Mouse (Mus musculus) ES-Bruce4 (cell line): ENCODE data around the gene Fgf18. TPM values are rescaled to one million over a fixed set of nuclear protein-coding genes. Genes with fewer than 3 reads are reported as not detected.

Experiments used
- H3K27ac ChIP-seq: 2 replicates; pipeline ENCODE4 v1.5.1; 2012; ENCODE audit warnings: low read length, inconsistent platforms; ENCODE audit not compliant: insufficient read depth
- H3K27me3 ChIP-seq: 2 replicates; pipeline ENCODE4 v1.6.1; 2012; ENCODE audit warnings: mild to moderate bottlenecking, low read length, inconsistent platforms; ENCODE audit not compliant: control insufficient read depth, poor library complexity, insufficient read depth, severe bottlenecking
- H3K36me3 ChIP-seq: 2 replicates; pipeline ENCODE4 v1.6.1; 2012; ENCODE audit warnings: inconsistent platforms, mild to moderate bottlenecking, low read length, moderate library complexity; ENCODE audit not compliant: control insufficient read depth, poor library complexity, insufficient read depth, severe bottlenecking
- H3K4me1 ChIP-seq: one replicate; pipeline ENCODE4 v1.8.1; 2011; ENCODE audit warnings: low read length; ENCODE audit not compliant: control insufficient read depth, insufficient read depth
- H3K4me3 ChIP-seq: 2 replicates; pipeline ENCODE4 v1.5.1; 2011; ENCODE audit warnings: low read depth, mild to moderate bottlenecking, low read length
- H3K9ac ChIP-seq: 2 replicates; pipeline ENCODE4 v1.6.1; 2012; ENCODE audit warnings: low read depth, mild to moderate bottlenecking, inconsistent platforms; ENCODE audit not compliant: poor library complexity, severe bottlenecking
- H3K9me3 ChIP-seq: replicated peaks from 2 replicates; pipeline ENCODE4 v1.6.1; 2012; ENCODE audit warnings: mild to moderate bottlenecking, low read length, inconsistent platforms; ENCODE audit not compliant: control insufficient read depth, poor library complexity, insufficient read depth, severe bottlenecking
- CTCF ChIP-seq: IDR thresholded peaks from one replicate; pipeline ENCODE4 v1.8.1; 2011; ENCODE audit warnings: low read depth, low read length
- EP300 ChIP-seq: IDR thresholded peaks from 2 replicates; pipeline ENCODE4 v1.6.1; 2011; ENCODE audit warnings: low read depth, low read length; ENCODE audit not compliant: insufficient read depth
- POLR2A ChIP-seq: IDR thresholded peaks from one replicate; pipeline ENCODE4 v1.8.1; 2011; ENCODE audit warnings: low read length; ENCODE audit not compliant: insufficient read depth
- polyA plus RNA-seq: library from polyadenylated mRNA; stranded (reverse); fragments of >200 nt; gene quantifications from 2 replicates; pipeline ENCODE4 v1.2.4, GENCODE M21; 2011; ENCODE audit warnings: low read depth; ENCODE audit not compliant: missing spikeins, insufficient read depth, insufficient read length

The Fgf18 gene
- polyA plus RNA-seq, 1 experiment = 0.82 TPM

GRCm38 (mm10) chr11:33162211-33162997 is 15.2 kb upstream of the Fgf18 start:
- H3K4me1 ChIP-seq = peaks cover 2% of the 10 kb centered on the region
- peak overlapping the region; percentile 98 for H3K9ac ChIP-seq
- peak overlapping the region; percentile 88 for H3K4me3 ChIP-seq
- TF ChIP-seq POLR2A = no peak
- no peak for TF ChIP-seq EP300
- no peak for TF ChIP-seq CTCF
- peaks cover 52% of the 10 kb centered on the region for H3K36me3 ChIP-seq
- H3K9me3 ChIP-seq = no peaks in the 10 kb centered on the region
- no peaks in the 10 kb centered on the region for H3K27me3 ChIP-seq
- peak overlapping the region; percentile 63 for H3K27ac ChIP-seq

DNA sequence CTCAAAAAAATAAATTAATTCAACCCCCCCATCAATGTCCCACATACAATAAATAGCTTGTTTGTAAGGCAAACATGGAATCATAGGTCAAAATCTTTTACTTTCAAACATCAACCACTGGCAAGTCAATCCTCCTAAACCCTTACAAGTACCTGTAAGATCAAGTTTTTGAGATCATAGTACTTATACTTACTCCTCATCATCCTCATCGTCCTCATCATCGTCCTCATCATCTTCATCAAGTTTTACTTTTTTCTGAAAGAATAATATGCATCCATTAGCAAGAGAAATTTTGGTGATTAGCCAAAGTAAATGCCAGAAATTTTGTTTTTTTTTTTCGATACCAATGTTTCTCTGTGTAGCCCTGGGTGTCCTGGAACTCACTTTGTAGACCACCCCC is 12.5 kb upstream of the Fgf18 start:
- Histone ChIP-seq H3K9ac (peak overlapping the region; percentile 98), H3K27me3 (no peaks in the 10 kb centered on the region), H3K4me1 (peaks cover 2% of the 10 kb centered on the region), H3K36me3 (peaks cover 76% of the 10 kb centered on the region), H3K27ac (no peak overlapping the region), H3K9me3 (no peaks in the 10 kb centered on the region), H3K4me3 (peak overlapping the region; percentile 55; the same call in 1 of the 2 replicates)
- no peak for TF ChIP-seq POLR2A
- no peak for TF ChIP-seq CTCF
- no peak for TF ChIP-seq EP300

GRCm38 (mm10) chr11:33157453-33158196 is 10.4 kb upstream of the Fgf18 start:
- TF ChIP-seq EP300 = no peak
- TF ChIP-seq CTCF = no peak
- no peak for TF ChIP-seq POLR2A
- Histone ChIP-seq H3K36me3 (peaks cover 96% of the 10 kb centered on the region), H3K4me3 (no peak overlapping the region), H3K9ac (peak overlapping the region; percentile 48; the same call in 1 of the 2 replicates), H3K4me1 (peaks cover 2% of the 10 kb centered on the region), H3K9me3 (no peaks in the 10 kb centered on the region), H3K27me3 (no peaks in the 10 kb centered on the region; the same call in 1 of the 2 replicates), H3K27ac (no peak overlapping the region)

DNA sequence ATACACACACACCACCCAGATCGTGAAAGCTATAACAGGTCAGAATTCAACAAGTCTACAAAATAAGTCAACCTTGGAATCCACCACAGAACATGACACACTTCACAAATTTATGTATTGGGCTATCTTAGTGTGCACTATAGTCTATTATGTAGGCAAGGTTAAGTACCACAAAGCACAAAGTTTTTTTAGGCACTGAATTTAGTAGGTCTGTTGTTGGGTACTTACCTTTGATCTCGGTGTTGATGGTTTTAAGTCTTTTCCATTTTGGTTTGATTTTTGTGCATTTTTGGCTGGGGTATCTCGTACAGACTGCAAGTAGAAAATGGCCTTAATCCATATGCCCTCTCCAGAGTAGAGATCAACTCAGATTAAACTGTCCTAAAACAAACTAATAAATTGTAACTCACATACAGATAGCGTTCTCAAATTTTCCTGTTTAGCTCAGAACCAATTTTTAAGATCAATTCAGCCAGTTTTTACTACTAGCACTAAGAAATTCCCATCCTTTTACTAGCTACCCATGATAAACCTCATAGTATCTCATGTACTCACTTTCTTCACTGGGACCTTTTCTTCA is 9.3 kb upstream of the Fgf18 start:
- Histone ChIP-seq H3K27me3 (no peaks in the 10 kb centered on the region; the same call in 1 of the 2 replicates), H3K4me1 (peaks cover 2% of the 10 kb centered on the region), H3K4me3 (no peak overlapping the region), H3K27ac (no peak overlapping the region), H3K36me3 (peaks cover 95% of the 10 kb centered on the region), H3K9me3 (no peaks in the 10 kb centered on the region), H3K9ac (no peak overlapping the region)
- TF ChIP-seq EP300 (no peak), POLR2A (no peak)

DNA sequence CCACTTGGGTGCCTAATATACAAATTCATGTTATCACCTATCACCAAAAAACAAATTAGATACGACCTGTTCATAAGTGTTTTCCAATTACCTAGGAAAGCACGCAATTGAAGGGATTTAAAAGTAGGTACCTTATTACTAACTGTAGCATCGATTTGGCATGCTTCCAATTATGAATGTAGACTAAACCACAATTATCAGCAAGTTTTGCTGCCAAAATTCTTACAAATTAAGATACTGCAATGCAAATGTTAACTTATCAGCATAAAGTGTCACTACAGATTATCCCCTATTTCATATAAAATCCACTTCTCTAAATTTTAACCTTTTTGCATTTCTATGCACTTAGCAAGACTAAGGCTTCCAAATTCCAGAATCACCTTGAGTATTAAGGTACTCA is 7.3 kb upstream of the Fgf18 start:
- Histone ChIP-seq H3K27me3 (no peaks in the 10 kb centered on the region; the same call in 1 of the 2 replicates), H3K36me3 (peaks cover 89% of the 10 kb centered on the region), H3K9ac (no peak overlapping the region), H3K4me1 (peaks cover 2% of the 10 kb centered on the region), H3K9me3 (no peaks in the 10 kb centered on the region), H3K27ac (no peak overlapping the region), H3K4me3 (no peak overlapping the region)
- TF ChIP-seq POLR2A (no peak), EP300 (no peak), CTCF (no peak)
